Mouse (Mus musculus) ovary, adult 18-20 months (tissue): ENCODE results near the gene Gm20388.
"Not testable (repeated sequence)": the region's sequence is repeated elsewhere in the genome, so short reads cannot be mapped to it uniquely, and the experiment has no call there.

Experiments
- DNase-seq: peaks from one replicate; pipeline ENCODE4 v3.0.0; 2022; ENCODE audit warnings: low spot score, mixed read lengths

The Gm20388 gene

DNA sequence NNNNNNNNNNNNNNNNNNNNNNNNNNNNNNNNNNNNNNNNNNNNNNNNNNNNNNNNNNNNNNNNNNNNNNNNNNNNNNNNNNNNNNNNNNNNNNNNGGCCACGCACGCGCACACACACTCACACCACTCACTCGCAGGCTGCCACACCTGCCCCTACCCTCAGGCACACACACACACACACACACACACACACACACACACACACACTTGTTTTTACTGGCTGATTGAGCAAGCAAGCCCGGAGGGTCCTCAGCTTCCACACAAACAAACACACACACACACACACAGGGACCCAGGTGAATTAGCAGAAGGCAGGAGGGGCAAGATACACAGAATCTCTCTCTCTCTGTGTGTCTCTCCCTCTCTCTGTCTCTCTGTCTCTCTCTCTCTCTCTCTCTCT, 3702.0 kb downstream of the Gm20388 start:
- DNase-seq: not testable (repeated sequence)

DNA sequence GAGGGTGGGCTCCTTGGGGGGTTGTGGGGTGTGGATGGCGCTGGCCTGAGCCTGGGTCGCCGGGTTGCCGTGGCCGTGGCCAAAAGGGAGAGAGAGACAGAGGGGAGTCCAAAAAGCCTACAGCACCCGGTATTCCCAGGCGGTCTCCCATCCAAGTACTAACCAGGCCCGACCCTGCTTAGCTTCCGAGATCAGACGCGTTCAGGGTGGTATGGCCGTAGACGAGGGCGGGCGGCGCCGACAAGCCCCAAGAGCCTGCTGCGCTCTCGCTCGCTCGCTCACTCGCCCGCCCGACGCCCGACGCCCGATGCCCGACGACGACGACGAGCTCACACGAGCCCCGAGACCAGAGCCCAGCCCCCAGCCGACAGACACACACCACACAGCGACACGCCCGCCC, 3712.9 kb downstream of the Gm20388 start:
- not testable (repeated sequence) for DNase-seq

DNA sequence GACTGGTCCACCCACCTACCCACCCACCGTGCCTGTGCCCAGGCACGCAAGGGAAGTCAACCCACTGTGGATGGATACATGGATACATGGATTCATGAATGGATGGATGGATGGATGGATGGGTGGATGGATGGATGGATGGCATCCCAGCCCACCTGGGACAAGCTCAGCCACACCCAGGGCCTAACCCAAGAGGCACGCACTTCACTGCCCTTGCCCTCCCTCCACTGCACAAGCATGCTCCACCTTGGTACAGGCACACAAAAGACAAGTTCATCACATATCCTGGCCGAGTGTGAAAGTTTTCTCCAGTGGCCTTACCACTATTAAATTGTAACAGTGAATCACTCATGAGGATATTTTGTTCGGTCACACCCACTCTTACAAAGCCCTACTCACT, 3713.6 kb downstream of the Gm20388 start:
- DNase-seq: no peak

DNA sequence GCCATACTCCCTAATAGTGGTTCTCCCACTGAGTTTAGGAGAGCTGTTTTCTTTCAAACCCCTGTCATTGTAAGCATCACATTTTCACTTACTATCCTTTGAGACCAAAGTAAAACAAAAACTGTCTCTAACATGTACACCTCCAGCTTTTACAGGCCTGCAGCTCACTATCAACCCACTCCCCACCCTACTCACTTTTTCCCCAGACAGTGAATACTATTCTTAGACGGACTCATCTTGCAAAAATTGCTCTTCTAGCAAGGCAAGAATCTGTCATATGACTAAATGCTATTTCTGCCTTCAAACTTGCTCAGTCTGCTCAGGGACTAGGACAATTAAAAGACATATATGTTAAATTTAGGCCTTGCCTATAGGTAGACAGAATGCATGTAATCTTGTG, 3714.1 kb downstream of the Gm20388 start:
- DNase-seq: no peak

DNA sequence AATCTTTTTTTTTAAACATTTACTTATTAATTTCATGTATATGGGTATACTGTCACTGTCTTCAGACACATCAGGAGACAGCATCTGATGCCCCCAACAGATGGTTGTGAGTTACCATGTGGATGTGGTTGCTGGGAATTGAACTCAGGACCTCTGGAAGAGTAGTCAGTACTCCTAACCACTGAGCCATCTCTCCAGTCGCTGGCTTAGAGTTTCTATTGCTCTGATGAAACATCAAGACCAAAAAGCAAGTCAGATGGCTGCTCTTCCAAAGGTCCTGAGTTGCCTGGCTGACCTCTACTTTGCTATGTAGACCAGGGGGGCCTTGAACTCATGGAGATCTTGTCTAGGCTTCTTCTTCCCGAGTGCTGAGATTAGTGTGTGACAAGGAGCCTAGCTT, 3715.1 kb downstream of the Gm20388 start:
- DNase-seq: no peak

DNA sequence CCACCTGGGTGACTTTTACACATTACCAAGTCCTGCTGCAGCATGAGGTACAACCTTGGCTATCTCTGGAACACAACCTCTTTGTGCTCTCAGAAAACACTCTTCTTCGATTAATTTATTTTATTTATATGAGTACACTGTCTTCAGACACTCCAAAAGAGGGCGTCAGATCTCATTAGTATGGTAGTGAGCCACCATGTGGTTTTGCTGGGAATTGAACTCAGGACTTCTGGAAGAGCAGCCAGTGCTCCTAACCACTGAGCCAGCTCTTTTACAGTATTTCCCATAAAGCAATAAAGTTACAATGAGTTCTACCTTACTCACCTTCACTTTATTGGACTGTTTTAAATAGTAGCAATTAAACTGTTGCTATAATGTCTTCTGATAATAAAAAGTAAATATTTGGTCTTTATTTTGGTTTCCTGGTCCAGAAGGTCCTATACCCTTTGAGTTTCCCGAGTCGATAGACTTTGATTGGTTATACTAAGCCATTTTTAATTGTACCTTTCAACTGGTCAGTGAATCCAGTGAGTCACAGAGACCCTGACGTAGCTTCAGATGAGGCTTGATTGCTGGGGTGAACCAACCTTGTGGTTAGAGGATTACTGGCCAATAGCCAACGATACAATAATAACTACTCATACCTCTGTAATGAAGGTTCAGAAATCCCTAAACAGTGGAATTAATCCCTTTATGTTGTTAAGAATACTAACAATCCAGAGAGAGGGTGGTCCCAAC, 3716.9 kb downstream of the Gm20388 start:
- no peak for DNase-seq

DNA sequence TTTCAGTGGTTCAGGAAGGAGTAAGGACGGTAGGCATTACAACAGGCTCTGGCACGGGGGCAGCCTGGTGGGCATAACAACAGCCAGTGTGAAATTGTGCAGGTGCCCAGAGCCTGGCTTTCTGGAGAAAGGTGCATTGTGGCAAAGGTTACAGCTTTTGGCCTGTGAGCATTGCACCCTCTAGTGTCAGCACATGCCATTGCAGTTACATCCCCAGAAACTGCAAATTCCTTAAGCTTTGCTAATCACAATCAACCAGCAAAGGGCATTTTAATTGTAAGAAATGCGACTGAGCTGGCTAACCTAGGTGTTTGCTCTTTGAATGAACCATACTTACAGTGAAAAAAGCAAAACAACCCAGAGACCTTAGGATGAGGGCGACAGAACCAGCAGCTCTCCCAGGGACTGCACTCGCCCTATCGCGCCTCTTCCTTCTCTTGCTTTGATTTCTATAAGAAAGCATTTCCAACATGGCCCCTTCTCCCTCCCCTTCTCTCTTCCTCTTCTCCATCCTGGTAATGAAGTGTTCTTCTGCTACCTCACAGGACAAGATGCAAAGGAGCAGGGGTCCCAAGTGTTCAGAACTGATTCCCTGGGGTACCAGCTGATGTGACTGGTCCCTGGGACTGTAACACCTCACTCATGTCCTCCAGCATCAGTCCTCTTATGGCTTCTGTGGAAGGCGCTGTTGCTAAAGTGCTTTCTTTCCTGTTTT, 3717.8 kb downstream of the Gm20388 start:
- DNase-seq: no peak

DNA sequence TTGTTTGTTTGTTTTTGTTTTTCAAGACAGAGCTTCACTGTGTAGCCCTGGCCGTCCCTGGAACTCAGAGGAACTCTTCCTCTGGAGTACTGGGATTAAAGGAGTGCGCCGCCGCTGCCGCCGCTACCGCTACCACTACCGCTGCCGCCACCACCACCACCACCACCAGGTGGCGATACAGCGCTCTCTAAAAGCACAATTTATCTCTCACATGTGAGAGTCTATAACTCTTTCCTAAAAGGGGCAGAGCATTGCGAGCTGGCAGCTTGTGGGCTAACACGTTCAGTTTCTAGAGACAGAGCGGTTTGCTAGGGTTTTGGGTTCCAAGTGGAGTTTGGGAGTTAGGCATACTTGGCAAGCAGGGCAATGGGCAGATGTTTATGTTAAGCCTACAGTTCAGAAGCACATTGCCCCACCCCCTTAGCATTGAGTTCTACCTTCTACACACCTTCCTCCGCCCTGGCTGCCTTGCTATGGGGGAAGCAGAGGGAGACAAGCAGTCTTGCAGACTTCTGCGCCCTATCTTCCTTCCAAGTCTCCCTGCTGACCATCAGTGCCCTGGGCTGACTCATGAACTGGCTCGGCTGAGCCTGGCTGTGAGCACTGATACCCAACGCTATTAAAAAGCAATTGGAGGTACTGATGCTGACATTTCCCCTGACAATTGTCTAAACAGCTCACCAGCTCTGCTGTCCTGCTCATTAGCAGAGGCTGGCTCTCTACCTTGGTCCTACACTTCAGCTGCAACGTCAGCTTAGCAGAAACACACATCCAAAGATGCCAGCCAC, 3718.5 kb downstream of the Gm20388 start:
- DNase-seq: no peak

DNA sequence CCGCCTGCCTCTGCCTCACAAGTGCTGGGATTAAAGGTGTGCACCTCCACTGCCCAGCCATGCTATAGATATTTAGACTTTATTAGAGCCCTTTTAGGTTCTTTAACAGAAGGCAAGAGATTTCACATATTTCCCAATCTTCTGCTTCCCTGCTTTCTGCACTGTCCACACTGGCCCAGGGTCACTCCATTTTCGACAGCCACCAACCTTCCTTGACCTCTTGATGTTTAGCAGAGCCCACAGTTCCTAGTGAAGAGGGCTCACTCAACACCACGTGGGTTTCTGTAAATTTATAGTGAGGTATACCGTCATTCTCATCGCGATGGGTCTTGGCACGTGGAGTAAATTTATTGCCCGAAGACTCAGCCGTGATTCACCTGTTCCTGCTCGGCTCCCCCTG, 3719.4 kb downstream of the Gm20388 start:
- DNase-seq: no peak

DNA sequence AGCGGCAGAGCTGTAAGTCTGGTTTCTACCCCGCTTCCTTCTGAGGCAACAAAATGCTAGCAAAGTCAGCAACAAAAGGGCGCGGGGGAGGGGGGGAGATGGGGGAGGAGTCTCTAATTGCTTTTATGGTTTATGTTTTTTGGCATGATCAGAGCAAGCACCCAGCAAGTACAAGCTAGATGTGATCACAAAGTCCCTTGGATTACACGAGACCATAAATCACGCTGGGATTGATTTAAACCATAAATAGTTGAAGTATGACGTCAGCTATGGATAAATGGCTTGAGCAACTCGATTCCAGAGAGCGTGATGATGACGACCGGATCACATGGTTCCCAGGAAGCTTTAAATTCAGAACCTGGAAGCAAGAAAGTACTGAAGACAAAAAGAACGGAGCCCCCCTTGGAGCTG, 3720.2 kb downstream of the Gm20388 start:
- no peak for DNase-seq

DNA sequence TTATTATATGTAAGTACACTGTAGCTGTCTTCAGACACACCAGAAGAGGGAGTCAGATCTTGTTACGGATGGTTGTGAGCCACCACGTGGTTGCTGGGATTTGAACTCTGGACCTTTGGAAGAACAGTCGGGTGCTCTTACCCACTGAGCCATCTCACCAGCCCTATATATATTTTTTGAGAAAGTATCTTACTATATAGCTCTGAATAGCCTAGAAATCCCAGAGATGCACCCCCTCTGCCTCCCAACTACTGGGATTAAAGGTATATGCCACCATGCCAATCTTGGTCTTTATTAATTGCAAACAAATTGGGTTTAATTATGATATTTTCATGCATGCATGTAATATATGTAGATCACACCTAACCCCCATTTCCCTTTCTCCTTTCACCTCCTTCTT, 3721.1 kb downstream of the Gm20388 start:
- DNase-seq: not testable (repeated sequence)

DNA sequence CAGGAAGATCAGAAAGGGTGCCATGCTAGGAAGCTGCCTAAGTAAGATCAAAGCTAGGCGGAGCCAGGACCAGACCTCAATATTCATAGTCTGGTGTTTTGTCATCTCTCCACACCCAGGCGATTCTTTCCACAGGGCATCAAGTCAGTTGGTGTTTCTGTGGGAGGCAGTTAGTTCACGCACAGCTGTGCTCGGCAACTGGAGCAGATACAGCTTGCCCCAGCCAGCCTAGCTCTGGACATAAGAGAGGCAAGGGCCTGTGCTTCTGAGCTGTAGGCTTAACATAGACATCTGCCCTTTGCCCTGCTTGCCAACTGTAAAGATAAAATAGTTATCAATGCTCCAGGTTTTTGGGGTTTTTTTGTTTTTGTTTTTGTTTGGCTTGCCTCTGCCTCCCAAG, 3721.6 kb downstream of the Gm20388 start:
- no peak for DNase-seq

DNA sequence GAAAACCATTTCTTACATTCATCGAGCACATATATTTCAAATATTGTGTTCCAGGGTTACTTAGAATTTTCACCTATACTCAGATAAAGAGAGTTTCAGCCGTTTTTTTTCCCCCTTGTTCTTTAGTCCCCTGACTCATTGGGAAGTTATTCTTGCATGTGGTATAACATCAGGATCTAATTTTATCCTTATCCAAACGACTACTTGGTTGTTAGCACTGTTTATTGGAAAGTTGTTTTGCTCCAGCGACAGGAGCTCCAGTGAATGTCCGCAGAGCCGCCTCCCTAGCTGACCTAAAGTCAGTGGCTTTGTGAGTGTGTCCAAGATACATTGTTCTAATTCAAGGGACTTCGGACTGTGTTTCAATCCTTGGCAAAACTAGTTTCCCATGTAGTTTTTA, 3723.2 kb downstream of the Gm20388 start:
- no peak for DNase-seq

DNA sequence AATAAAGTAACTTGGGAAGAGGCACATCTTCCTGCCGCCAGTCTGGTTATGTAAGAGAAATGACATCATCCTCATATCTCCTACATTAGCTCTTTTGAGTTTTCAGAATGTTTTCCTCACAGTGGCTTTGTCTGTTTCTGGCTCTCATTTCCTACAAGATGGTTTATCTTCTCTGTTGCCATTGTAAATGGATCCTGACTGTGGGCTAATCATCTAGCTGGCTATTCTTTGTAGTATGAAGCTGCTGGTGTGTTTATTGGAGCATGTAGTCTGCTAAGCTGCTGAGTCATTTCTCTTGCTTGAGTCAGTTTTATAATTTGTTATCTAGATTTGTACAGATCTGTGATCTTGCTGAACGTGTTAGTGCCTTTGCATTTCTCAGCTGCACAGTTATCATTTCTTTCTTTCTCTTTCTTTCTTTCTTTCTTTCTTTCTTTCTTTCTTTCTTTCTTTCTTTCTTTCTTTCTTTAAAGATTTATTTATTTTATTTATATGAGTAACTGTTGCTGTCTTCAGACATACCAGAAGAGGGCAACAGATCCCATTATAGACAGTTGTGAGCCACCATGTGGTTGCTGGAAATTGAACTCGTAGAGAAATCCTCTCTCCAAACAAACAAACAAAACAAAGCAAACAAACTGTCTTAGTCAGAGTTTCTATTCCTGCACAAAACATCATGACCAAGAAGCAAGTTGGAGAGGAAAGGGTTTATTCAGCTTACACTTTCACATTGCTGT, 3723.9 kb downstream of the Gm20388 start:
- DNase-seq: no peak

DNA sequence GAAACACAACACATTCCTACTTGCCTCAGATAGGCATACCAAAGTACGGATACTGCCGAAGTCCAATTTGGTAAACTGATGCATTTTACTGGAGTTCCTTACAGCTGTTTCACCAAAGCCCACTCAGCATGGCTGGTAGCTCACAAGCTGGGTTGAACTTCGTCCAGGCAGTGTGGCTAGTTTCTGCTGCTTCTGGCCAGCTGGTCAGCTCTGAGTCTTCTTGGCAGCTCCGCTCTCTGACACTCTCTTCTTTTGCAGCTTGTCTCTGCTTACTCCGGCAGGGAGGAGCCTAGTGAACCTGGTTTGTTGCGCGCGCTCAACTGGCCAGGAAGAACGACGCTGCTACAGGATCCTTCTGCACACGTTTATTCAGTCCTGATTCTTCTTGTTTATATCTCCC, 3725.0 kb downstream of the Gm20388 start:
- no peak for DNase-seq

DNA sequence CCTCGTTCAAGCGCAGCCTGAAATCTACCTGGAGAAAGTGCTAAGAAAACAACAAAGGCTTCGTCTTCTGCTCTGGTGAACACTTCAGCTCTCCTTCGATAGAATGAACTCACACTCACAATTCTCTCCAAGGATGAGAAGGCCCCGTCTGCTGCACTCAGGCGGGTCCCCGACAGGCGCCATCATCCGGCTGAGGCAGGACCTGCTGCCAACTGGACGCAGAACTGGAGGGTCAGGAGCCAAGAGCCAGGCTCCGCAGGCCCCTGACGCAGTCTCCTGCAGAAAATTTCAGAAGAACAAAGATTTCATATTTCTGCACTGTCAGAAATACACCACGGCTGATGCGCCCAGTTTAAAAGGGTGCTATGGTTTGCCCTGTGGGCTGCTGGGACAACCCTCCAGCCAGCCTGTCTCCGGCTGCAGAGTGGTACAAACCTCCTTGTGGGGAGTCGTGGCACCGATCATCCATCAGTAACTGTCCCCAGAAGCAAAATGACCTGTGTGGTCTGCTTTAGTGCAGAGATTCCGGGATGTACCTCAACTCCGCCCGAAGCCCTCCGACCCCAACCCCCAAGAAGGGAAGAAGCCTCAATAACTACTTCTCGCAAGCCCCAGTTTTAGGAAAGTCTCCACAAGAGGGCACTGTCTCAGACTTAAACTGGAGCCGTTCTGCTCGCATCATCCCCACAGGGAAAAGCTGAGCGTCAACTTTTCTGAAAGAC, 3732.8 kb downstream of the Gm20388 start:
- DNase-seq: no peak

DNA sequence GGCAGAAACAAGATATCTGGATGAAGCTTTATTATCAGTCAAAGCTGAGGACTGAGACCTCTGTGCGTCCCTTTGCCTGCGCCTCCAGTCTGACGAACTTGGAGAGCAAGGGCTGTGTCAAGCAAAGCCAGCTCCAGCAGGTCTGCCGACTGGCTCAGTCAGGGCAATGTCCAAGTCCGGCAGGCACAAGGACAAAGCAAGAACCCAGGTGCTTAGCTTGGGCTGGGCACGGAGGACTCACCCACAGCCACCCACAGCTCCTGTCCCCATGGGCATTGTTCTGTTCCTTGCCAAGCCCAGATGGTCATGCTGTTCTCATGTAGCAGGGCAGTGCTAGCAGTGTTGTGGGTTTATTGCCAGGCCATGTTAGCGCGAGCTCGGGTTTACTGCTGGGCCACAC, 3734.6 kb downstream of the Gm20388 start:
- DNase-seq: no peak

DNA sequence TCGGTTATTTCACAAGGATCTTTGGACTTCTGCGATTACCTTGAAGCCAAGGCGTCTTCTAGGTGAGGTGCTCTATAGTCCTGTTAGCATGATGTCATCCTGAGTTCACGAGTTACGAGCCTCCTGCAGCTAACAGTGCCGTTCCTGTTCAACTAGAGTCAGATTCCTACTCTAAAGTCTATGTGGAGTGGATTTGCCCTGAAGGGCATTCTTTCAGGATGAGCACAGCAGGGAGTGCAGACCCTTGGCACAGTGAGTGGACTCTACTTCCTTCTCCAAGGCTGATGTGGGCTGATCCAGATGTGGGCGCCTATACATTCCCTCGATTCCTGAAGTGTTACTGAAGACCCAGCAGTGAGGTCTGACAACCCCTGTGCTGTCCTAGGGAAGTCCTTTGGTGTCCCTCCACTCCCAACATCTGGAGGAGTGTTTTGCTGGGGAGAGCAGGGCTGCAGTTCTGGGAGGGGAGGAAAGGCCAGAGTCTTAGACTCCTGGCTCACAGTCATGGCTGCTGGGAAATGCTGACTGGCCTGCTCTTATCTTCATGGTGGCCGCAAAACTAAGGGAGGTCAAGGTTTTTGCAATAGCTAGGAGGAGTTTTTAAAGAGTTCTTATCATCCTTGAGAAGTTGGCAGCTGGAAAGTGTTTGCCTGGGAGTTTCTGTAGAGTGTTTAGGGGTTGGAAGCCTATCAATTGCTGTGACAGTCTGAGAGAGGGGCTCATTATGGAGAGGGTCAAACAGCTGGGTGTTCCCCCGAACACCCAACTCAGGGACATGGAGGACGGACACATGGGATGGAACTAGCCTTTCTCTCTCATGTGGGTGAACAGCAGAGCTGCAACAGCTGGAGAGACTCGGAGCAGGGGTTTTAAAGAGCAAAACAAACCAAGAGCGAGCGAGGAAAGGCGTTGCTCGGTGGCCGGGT, 3737.9 kb downstream of the Gm20388 start:
- peak; percentile 76 for DNase-seq

DNA sequence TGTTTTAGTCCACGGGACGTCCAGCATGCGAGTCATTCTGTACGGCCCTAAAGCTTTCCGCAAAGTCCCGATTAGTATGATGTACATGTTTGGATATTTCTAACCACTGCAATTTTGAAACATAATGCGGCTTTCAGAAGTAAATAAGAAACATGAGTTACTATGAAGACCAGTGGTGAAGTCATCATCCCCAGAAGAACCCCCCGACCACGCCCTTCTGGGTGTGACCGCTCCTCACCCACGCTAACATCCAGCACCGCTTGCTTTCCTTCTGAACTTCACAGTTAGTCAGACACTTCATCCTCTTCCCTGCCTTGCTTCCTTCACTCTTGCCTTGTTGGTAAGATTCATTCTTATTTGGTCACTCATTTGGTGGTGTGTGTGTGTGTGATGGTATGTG, 3738.8 kb downstream of the Gm20388 start:
- DNase-seq: no peak

DNA sequence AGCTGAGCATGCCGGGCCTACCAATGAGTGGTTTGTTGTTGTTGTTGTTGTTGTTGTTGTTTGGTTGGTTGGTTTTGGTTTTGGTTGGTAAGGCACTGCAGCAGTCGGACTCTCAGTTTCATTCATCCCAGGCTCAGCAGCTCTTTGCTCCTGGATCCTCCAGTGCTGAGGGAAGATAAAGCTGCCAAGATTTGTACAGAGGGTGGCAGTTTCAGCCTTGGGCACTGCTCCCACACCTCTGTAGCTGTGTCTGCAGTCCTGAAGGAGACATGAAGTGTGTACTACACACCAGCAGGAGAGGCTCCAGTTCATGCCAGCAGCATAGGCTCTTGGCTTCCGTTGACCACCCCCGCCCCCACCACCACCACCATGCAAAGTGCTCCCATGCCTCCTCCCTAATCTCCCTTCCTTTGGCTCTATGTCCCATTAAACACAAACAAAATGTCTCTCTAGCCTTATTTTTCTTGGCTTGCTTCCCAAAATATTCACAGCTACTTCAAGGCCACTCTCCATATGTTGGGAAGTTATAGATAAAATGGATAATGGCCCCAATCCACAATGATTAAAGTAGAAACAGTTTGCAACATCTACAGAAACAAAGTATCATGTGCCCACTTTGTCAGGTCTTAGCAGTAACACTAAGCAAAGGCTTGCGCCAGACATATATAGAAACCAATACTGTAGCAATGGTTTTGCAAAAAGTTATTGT, 3740.9 kb downstream of the Gm20388 start:
- DNase-seq: peak; percentile 47
